Mouse (Mus musculus) gastrocnemius, postnatal 36 days (tissue): Measurements from ENCODE around the gene Treh. TPM values are rescaled to one million over a fixed set of nuclear protein-coding genes. Genes with fewer than 3 reads are reported as not detected.

Source experiments
- DNase-seq, 2 experiments: peaks; one replicate each; pipeline ENCODE4 v3.0.0; 2022
- intact Hi-C: fragments of 180-260 bp; cut with DNase I; formaldehyde crosslinking; loops from one replicate; pipeline ENCODE4 v1.15.1; 2025
- total RNA-seq, 2 experiments: library from RNA; stranded (reverse); gene quantifications; 2 replicates each; pipeline ENCODE4 v1.2.3; 2021

The Treh gene
- total RNA-seq, 2 experiments from 2014 or later = not detected

- intact Hi-C loops = no loop called here
- no peak for DNase-seq
Measured at GRCm38 (mm10) chr9:44713080-44713479, 40.0 kb downstream of the Treh start.

- intact Hi-C loops = no loop called here
Measured at GRCm38 (mm10) chr9:44713574-44713973, 40.5 kb downstream of the Treh start.

GRCm38 (mm10) chr9:44715109-44715508, 42.1 kb downstream of the Treh start:
- intact Hi-C loops = no loop called here
- no peak for DNase-seq

More at GRCm38 (mm10) chr9:44713574-44713973, 40.5 kb downstream of the Treh start:
- DNase-seq = no peak

GRCm38 (mm10) chr9:44715705-44716362, 42.8 kb downstream of the Treh start:
- intact Hi-C loops = no loop called here
- DNase-seq = no peak

GRCm38 (mm10) chr9:44716997-44717821, 44.2 kb downstream of the Treh start:
- no peak for DNase-seq
- intact Hi-C loops = no loop called here

GRCm38 (mm10) chr9:44717822-44718242, 44.8 kb downstream of the Treh start:
- DNase-seq = no peak
- intact Hi-C loops = no loop called here

GRCm38 (mm10) chr9:44718937-44719631, 46.1 kb downstream of the Treh start:
- intact Hi-C loops = no loop called here
- DNase-seq = no peak

- DNase-seq = no peak
- intact Hi-C loops = no loop called here
Measured at GRCm38 (mm10) chr9:44719632-44720357, 46.8 kb downstream of the Treh start.

- DNase-seq = peak in 1 of 2 experiments; percentile 37
- intact Hi-C loops = no loop called here
Measured at GRCm38 (mm10) chr9:44720358-44721153, 47.5 kb downstream of the Treh start.

GRCm38 (mm10) chr9:44721154-44721876, 48.3 kb downstream of the Treh start:
- intact Hi-C loops = no loop called here
- peak; percentile 81 to 90 for DNase-seq

- intact Hi-C loops = no loop called here
- DNase-seq = no peak
Measured at GRCm38 (mm10) chr9:44721877-44722186, 48.8 kb downstream of the Treh start.

- DNase-seq = no peak
- intact Hi-C loops = no loop called here
Measured at GRCm38 (mm10) chr9:44722575-44722974, 49.5 kb downstream of the Treh start.

- DNase-seq = no peak
- intact Hi-C loops = no loop called here
Measured at GRCm38 (mm10) chr9:44723008-44723407, 50.0 kb downstream of the Treh start.

- DNase-seq = no peak
- intact Hi-C loops = no loop called here
Measured at GRCm38 (mm10) chr9:44723521-44724041, 50.5 kb downstream of the Treh start.

- DNase-seq = peak in 1 of 2 experiments; percentile 76
- intact Hi-C loops = no loop called here
Measured at GRCm38 (mm10) chr9:44724223-44724622, 51.2 kb downstream of the Treh start.

GRCm38 (mm10) chr9:44724665-44725064, 51.6 kb downstream of the Treh start:
- intact Hi-C loops = no loop called here
- no peak for DNase-seq

GRCm38 (mm10) chr9:44726431-44727146, 53.6 kb downstream of the Treh start:
- intact Hi-C loops = no loop called here
- no peak for DNase-seq

GRCm38 (mm10) chr9:44727441-44727840, 54.4 kb downstream of the Treh start:
- intact Hi-C loops = no loop called here
- no peak for DNase-seq
